Mouse (Mus musculus): ENCODE results near the gene C2cd4d. TPM values are rescaled to one million over a fixed set of nuclear protein-coding genes. Genes with fewer than 3 reads are reported as not detected.

Gene C2cd4d
- total RNA-seq, 2 experiments from 2014 or later, result 0.64 to 0.76 TPM

GRCm38 (mm10) chr3:94374636-94375035 lies 12.4 kb downstream of the C2cd4d start:
- intact Hi-C loops (cut with DNase I), result no loop called here

GRCm38 (mm10) chr3:94375146-94375545 lies 12.9 kb downstream of the C2cd4d start:
- intact Hi-C loops (cut with DNase I), result no loop called here
- DNase-seq (ENCODE audit: low spot score in 2 of 2), result no peak

More at GRCm38 (mm10) chr3:94374636-94375035, 12.4 kb downstream of the C2cd4d start:
- no peak for DNase-seq (ENCODE audit: low spot score in 2 of 2)

GRCm38 (mm10) chr3:94375861-94376260 lies 13.6 kb downstream of the C2cd4d start:
- intact Hi-C loops (cut with DNase I), result no loop called here
- DNase-seq (ENCODE audit: low spot score in 2 of 2), result no peak

- intact Hi-C loops (cut with DNase I), result no loop called here
- no peak for DNase-seq (ENCODE audit: low spot score in 2 of 2)
Measured at GRCm38 (mm10) chr3:94377028-94377923, 15.0 kb downstream of the C2cd4d start.

GRCm38 (mm10) chr3:94379831-94380510 lies 17.7 kb downstream of the C2cd4d start:
- intact Hi-C loops (cut with DNase I), result no loop called here
- DNase-seq (ENCODE audit: low spot score in 2 of 2), result peak in 1 of 2 experiments; percentile 61

GRCm38 (mm10) chr3:94382308-94382707 lies 20.1 kb downstream of the C2cd4d start:
- intact Hi-C loops (cut with DNase I), result no loop called here
- no peak for DNase-seq (ENCODE audit: low spot score in 2 of 2)

GRCm38 (mm10) chr3:94383476-94383875 lies 21.2 kb downstream of the C2cd4d start:
- no peak for DNase-seq (ENCODE audit: low spot score in 2 of 2)
- intact Hi-C loops (cut with DNase I), result no loop called here

- DNase-seq (ENCODE audit: low spot score in 2 of 2), result no peak
- intact Hi-C loops (cut with DNase I), result no loop called here
Measured at GRCm38 (mm10) chr3:94386671-94387070, 24.4 kb downstream of the C2cd4d start.

GRCm38 (mm10) chr3:94387391-94387790 lies 25.2 kb downstream of the C2cd4d start:
- intact Hi-C loops (cut with DNase I), result no loop called here
- no peak for DNase-seq (ENCODE audit: low spot score in 2 of 2)

- intact Hi-C loops (cut with DNase I), result no loop called here
Measured at GRCm38 (mm10) chr3:94388047-94388446, 25.8 kb downstream of the C2cd4d start.

GRCm38 (mm10) chr3:94389420-94389819 lies 27.2 kb downstream of the C2cd4d start:
- intact Hi-C loops (cut with DNase I), result no loop called here
- no peak for DNase-seq (ENCODE audit: low spot score in 2 of 2)

More at GRCm38 (mm10) chr3:94388047-94388446, 25.8 kb downstream of the C2cd4d start:
- no peak for DNase-seq (ENCODE audit: low spot score in 2 of 2)

GRCm38 (mm10) chr3:94391001-94391400 lies 28.8 kb downstream of the C2cd4d start:
- intact Hi-C loops (cut with DNase I), result no loop called here
- DNase-seq (ENCODE audit: low spot score in 2 of 2), result no peak

GRCm38 (mm10) chr3:94392128-94392527 lies 29.9 kb downstream of the C2cd4d start:
- intact Hi-C loops (cut with DNase I), result no loop called here
- no peak for DNase-seq (ENCODE audit: low spot score in 2 of 2)

- DNase-seq (ENCODE audit: low spot score in 2 of 2), result no peak
Measured at GRCm38 (mm10) chr3:94393049-94393448, 30.8 kb downstream of the C2cd4d start.

GRCm38 (mm10) chr3:94396336-94396735 lies 34.1 kb downstream of the C2cd4d start:
- no peak for DNase-seq (ENCODE audit: low spot score in 2 of 2)
- intact Hi-C loops (cut with DNase I), result no loop called here

More at GRCm38 (mm10) chr3:94393049-94393448, 30.8 kb downstream of the C2cd4d start:
- intact Hi-C loops (cut with DNase I), result no loop called here

GRCm38 (mm10) chr3:94396851-94397250 lies 34.6 kb downstream of the C2cd4d start:
- no peak for DNase-seq (ENCODE audit: low spot score in 2 of 2)
- intact Hi-C loops (cut with DNase I), result no loop called here

GRCm38 (mm10) chr3:94398217-94398616 lies 36.0 kb downstream of the C2cd4d start, which contains the start of gene Lingo4:
Lingo4 (plus strand) TSS chr3:94398517.
- intact Hi-C loops (cut with DNase I), result no loop called here
- DNase-seq (ENCODE audit: low spot score in 2 of 2), result no peak

GRCm38 (mm10) chr3:94398943-94399481 lies 36.8 kb downstream of the C2cd4d start:
- intact Hi-C loops (cut with DNase I), result no loop called here

GRCm38 (mm10) chr3:94399663-94400310 lies 37.5 kb downstream of the C2cd4d start:
- intact Hi-C loops (cut with DNase I), result no loop called here
- DNase-seq (ENCODE audit: low spot score in 2 of 2), result no peak

More at GRCm38 (mm10) chr3:94398943-94399481, 36.8 kb downstream of the C2cd4d start:
- DNase-seq (ENCODE audit: low spot score in 2 of 2), result peak; percentile 20 to 37

GRCm38 (mm10) chr3:94402451-94402850 lies 40.2 kb downstream of the C2cd4d start:
- intact Hi-C loops (cut with DNase I), result no loop called here
- no peak for DNase-seq (ENCODE audit: low spot score in 2 of 2)
